ENCODE assay signal across 17 mouse cellular contexts in the genomic region with DNA sequence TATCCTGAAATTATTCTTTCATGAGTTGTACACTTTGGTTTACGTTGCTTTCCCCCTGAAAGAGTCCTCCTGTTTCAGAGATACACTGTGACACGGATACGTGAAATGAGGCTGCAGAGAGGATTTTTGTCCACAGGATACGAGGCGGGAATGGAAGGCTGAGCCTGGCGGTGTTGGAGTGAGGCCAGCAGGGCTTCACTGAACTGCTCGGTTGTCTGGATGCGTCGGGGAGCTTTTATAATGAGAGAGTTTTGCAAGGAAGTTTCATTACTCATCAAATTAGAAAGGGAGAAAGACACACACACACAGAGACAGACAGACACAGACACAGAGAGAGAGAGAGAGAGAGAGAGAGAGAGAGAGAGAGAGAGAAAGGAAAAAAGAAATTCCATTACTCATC. TPM values are rescaled to one million over a fixed set of nuclear protein-coding genes. Genes with fewer than 3 reads are reported as not detected.
DNase-seq lines count a peak whose midpoint lies in the region; ATAC-seq and TF ChIP-seq lines count a peak whose summit lies in the region.
"Had no signal": no experiment of that assay in that cellular context is flagged by ENCODE, and none has a peak within 500 bp of the region (broad histone marks: within the 10 kb centered on the region; RNA-seq: fewer than 3 reads in every experiment).

No protein-coding gene starts in this region.

- no peak overlapping the region for H3K9ac ChIP-seq in forebrain, postnatal 0 days
- H3K9ac ChIP-seq in forebrain, embryonic 13.5 days, result no peak overlapping the region
- H3K9ac ChIP-seq in liver, embryonic 11.5 days (ENCODE audit: low read depth, low read length), result no peak overlapping the region
- H3K9ac ChIP-seq: limb, embryonic 13.5 days; lung, embryonic 15.5 days had no signal

- no peak overlapping the region for H3K4me2 ChIP-seq in forebrain, postnatal 0 days (ENCODE audit: low read depth)
- no peak overlapping the region for H3K4me2 ChIP-seq in forebrain, embryonic 13.5 days
- no peak overlapping the region for H3K4me2 ChIP-seq in liver, embryonic 11.5 days
- H3K4me2 ChIP-seq: limb, embryonic 13.5 days; lung, embryonic 15.5 days; midbrain, embryonic 11.5 days had no signal

- no peaks in the 10 kb centered on the region for H3K36me3 ChIP-seq in forebrain, postnatal 0 days (ENCODE audit: insufficient read depth)
- no peaks in the 10 kb centered on the region for H3K36me3 ChIP-seq in forebrain, embryonic 13.5 days (ENCODE audit: poor library complexity, severe bottlenecking)
- no peaks in the 10 kb centered on the region for H3K36me3 ChIP-seq in liver, embryonic 11.5 days (ENCODE audit: control insufficient read depth, insufficient read depth, low read length)
- H3K36me3 ChIP-seq: forebrain, embryonic 10.5 days; limb, embryonic 13.5 days; lung, embryonic 15.5 days had no signal

- H3K27ac ChIP-seq in forebrain, postnatal 0 days (ENCODE audit: low read depth, low read length), result no peak overlapping the region
- no peak overlapping the region for H3K27ac ChIP-seq in forebrain, embryonic 13.5 days
- no peak overlapping the region for H3K27ac ChIP-seq in liver, embryonic 11.5 days (ENCODE audit: low read depth, low read length)
- H3K27ac ChIP-seq: forebrain, embryonic 10.5 days; gastrocnemius, adult 2 months; limb, embryonic 13.5 days; lung, embryonic 15.5 days had no signal

- no peaks in the 10 kb centered on the region; the same call in 1 of the 2 replicates for H3K9me3 ChIP-seq in forebrain, postnatal 0 days (ENCODE audit: low read length)
- no peaks in the 10 kb centered on the region; the same call in 1 of the 2 replicates for H3K9me3 ChIP-seq in forebrain, embryonic 13.5 days (replicated peaks)
- H3K9me3 ChIP-seq in liver, embryonic 11.5 days (ENCODE audit: control insufficient read depth, low read length), result no peaks in the 10 kb centered on the region; the same call in 1 of the 2 replicates
- H3K9me3 ChIP-seq: lung, embryonic 15.5 days had no signal

- ATAC-seq in forebrain, postnatal 0 days, result no peak
- no peak for ATAC-seq in forebrain, embryonic 13.5 days
- no peak for ATAC-seq in liver, embryonic 11.5 days (replicated peaks; ENCODE audit: low FRiP score)

- H3K4me1 ChIP-seq in forebrain, postnatal 0 days (ENCODE audit: insufficient read depth), result no peaks in the 10 kb centered on the region
- no peaks in the 10 kb centered on the region for H3K4me1 ChIP-seq in forebrain, embryonic 13.5 days
- no peaks in the 10 kb centered on the region for H3K4me1 ChIP-seq in liver, embryonic 11.5 days (replicated peaks; ENCODE audit: control insufficient read depth, insufficient read depth, low read length)
- H3K4me1 ChIP-seq: forebrain, embryonic 10.5 days; limb, embryonic 13.5 days; lung, embryonic 15.5 days had no signal

- H3K27me3 ChIP-seq in forebrain, postnatal 0 days (ENCODE audit: insufficient read depth, low read length), result no peaks in the 10 kb centered on the region; the same call in 1 of the 2 replicates
- H3K27me3 ChIP-seq in forebrain, embryonic 13.5 days, result 0 out of 2 replicates have a peak, but pooled peaks cover 3% of the 10 kb centered on the region
- H3K27me3 ChIP-seq in liver, embryonic 11.5 days (replicated peaks; ENCODE audit: control insufficient read depth, insufficient read depth, low read length), result no peaks in the 10 kb centered on the region
- H3K27me3 ChIP-seq: limb, embryonic 13.5 days; lung, embryonic 15.5 days had no signal

- TF ChIP-seq CTCF in forebrain, postnatal 0 days (IDR thresholded peaks at IDR 0.05; ENCODE audit: low read depth), result no peak

- 27% methylated on average over 9 of the region's 9 CpGs for WGBS in forebrain, postnatal 0 days
- 37% methylated on average over 9 of the region's 9 CpGs for WGBS in forebrain, embryonic 13.5 days
- 79% methylated on average over 9 of the region's 9 CpGs for WGBS in liver, embryonic 11.5 days

- no peak overlapping the region for H3K4me3 ChIP-seq in forebrain, postnatal 0 days (ENCODE audit: low read depth, low read length)
- no peak overlapping the region for H3K4me3 ChIP-seq in forebrain, embryonic 13.5 days
- H3K4me3 ChIP-seq in liver, embryonic 11.5 days (ENCODE audit: low read depth, low read length), result no peak overlapping the region
- H3K4me3 ChIP-seq: forebrain, embryonic 10.5 days; gastrocnemius, adult 2 months; limb, embryonic 13.5 days; lung, embryonic 15.5 days had no signal

- DNase-seq in forebrain, postnatal 0 days, result peak; percentile 41
- peak; percentile 18 for DNase-seq in liver
- DNase-seq in liver, embryonic 11.5 days (ENCODE audit: low spot score), result no peak
- peak; percentile 68 for DNase-seq in brain, adult 2 months (ENCODE audit: low read depth, low spot score)
- peak; percentile 86 to 90 for DNase-seq in cerebellum, postnatal 10 days
- DNase-seq in layer of hippocampus, adult 11-12 months (ENCODE audit: low spot score), result no peak
- DNase-seq in urinary bladder, adult 18-20 months (ENCODE audit: low spot score in 2 of 2), result no peak
- DNase-seq: B cell, adult 2 months; gastrocnemius, adult 2 months; heart, postnatal 36 days; kidney, adult 18-20 months; thymus, adult 2 months had no signal

RNA-seq across cellular contexts. Expression of a gene that starts 13.8 kb away (rescaled TPM):
- total RNA-seq in forebrain, postnatal 0 days (2014; rRNA removed), result 14.1 and 18.5 TPM in 2 replicates
- polyA plus RNA-seq in forebrain, postnatal 0 days (2015; fragmentation: Nextera tagmentation; extraction: Ambion mirVana), result 0.79 and 1.9 TPM in 2 replicates
- 1.6 and 1.8 TPM in 2 replicates for polyA plus RNA-seq in forebrain, embryonic 13.5 days (2015; fragmentation: Nextera tagmentation; extraction: Ambion mirVana)
- 1.4 and 1.9 TPM in 2 replicates for polyA plus RNA-seq in liver, embryonic 11.5 days (2014; fragmentation: Nextera tagmentation; extraction: Ambion mirVana)

Comparison
In these comparisons a context has a peak if more than half of its experiments do, and no peak if none do; other contexts are left out.
1. DNase-seq: peak in forebrain, postnatal 0 days (single experiment), liver (single experiment), brain, adult 2 months (single experiment) and cerebellum, postnatal 10 days (2 of 2); none in liver, embryonic 11.5 days (single experiment), layer of hippocampus, adult 11-12 months (single experiment) and urinary bladder, adult 18-20 months (0 of 2).